Mouse (Mus musculus): ENCODE measurements around the gene Rbfox2.

GRCm38 (mm10) chr15:77086488-77086887, 220.3 kb downstream of the Rbfox2 start:
- TF ChIP-seq CTCF (IDR thresholded peaks at IDR 0.05; ENCODE audit: extremely low read depth, insufficient read depth, low read length) (no peak), POLR2A (IDR thresholded peaks at IDR 0.05; ENCODE audit: extremely low read depth, insufficient read depth, low read length) (no peak)

Data from cortical plate, adult 2 months (tissue).